Mouse (Mus musculus) urinary bladder, postnatal 14 days (tissue): ENCODE measurements at regions not wholly inside any gene's neighbourhood (a gene's known extent, or its start where the extent isn't known, plus 50 kb on each side); places are given as distances from the start of the nearest gene placed in this dataset.
A peak's percentile ranks its signal among the peaks of the same experiment; 100 is the strongest.

ENCODE experiments used
- DNase-seq: peaks from one replicate; pipeline ENCODE4 v3.0.0; 2021; ENCODE audit warnings: low spot score

GRCm38 (mm10) chr10:97078022-97078473, 401.4 kb upstream of the Dcn start:
- DNase-seq = no peak

GRCm38 (mm10) chr10:97079575-97079974, 399.8 kb upstream of the Dcn start:
- DNase-seq = no peak

GRCm38 (mm10) chr10:97087286-97087685, 392.1 kb upstream of the Dcn start:
- no peak for DNase-seq

- DNase-seq = no peak
These were observed 389.2 kb upstream of the Dcn start for GRCm38 (mm10) chr10:97090254-97090653.

GRCm38 (mm10) chr10:97093886-97094285, 385.5 kb upstream of the Dcn start:
- no peak for DNase-seq

- no peak for DNase-seq
These were observed 364.9 kb upstream of the Dcn start for GRCm38 (mm10) chr10:97114501-97114900.

- no peak for DNase-seq
These were observed 356.7 kb upstream of the Dcn start for GRCm38 (mm10) chr10:97122693-97123092.

- no peak for DNase-seq
These were observed 337.8 kb upstream of the Dcn start for GRCm38 (mm10) chr10:97141561-97141960.

GRCm38 (mm10) chr10:97158561-97159395, 320.6 kb upstream of the Dcn start:
- no peak for DNase-seq

- no peak for DNase-seq
These were observed 320.0 kb upstream of the Dcn start for GRCm38 (mm10) chr10:97159396-97159760.

- DNase-seq = peak; percentile 18
These were observed 319.4 kb upstream of the Dcn start for GRCm38 (mm10) chr10:97159831-97160575.

- DNase-seq = peak; percentile 56
These were observed 318.5 kb upstream of the Dcn start for GRCm38 (mm10) chr10:97160892-97161291.

- DNase-seq = no peak
These were observed 300.9 kb upstream of the Dcn start for GRCm38 (mm10) chr10:97178468-97178867.

- no peak for DNase-seq
These were observed 289.7 kb upstream of the Dcn start for GRCm38 (mm10) chr10:97189696-97190095.

- DNase-seq = no peak
These were observed 268.1 kb upstream of the Dcn start for GRCm38 (mm10) chr10:97211238-97211695.

GRCm38 (mm10) chr10:97211785-97212398, 267.5 kb upstream of the Dcn start:
- DNase-seq = no peak

- peak; percentile 79 for DNase-seq
These were observed 259.9 kb upstream of the Dcn start for GRCm38 (mm10) chr10:97219474-97219873.

- no peak for DNase-seq
These were observed 259.0 kb upstream of the Dcn start for GRCm38 (mm10) chr10:97220431-97220830.

- DNase-seq = no peak
These were observed 243.8 kb upstream of the Dcn start for GRCm38 (mm10) chr10:97235631-97236030.

- DNase-seq = no peak
These were observed 237.9 kb upstream of the Dcn start for GRCm38 (mm10) chr10:97241476-97241875.

GRCm38 (mm10) chr10:97245674-97246073, 233.7 kb upstream of the Dcn start:
- no peak for DNase-seq

GRCm38 (mm10) chr10:97248522-97248921, 230.9 kb upstream of the Dcn start:
- no peak for DNase-seq

- DNase-seq = no peak
These were observed 229.6 kb upstream of the Dcn start for GRCm38 (mm10) chr10:97249760-97250159.
